Comparison of ENCODE assay signal across 24 mouse cellular contexts in the genomic region with DNA sequence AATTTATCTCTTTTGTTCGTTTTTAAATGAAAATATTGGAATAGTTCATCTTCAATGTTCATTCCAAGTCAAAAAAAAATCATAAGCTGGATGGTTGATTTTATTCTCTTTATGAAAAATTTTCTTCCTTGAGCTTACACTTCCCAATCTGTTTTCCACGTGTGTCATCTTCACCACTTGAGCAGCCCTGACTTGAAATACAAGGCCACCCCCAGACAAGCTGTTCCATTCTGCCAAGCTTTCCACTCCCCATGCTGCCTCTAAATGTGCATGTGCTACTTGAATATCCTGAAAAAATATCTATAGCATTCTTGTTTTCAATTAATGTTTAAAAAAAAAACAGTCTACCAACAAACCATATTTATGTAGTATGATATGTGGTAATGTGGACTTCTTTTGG.
DNase-seq lines count a peak whose midpoint lies in the region; ATAC-seq and TF ChIP-seq lines count a peak whose summit lies in the region.
"Had no signal": no experiment of that assay in that cellular context is flagged by ENCODE, and none has a peak within 500 bp of the region (broad histone marks: within the 10 kb centered on the region; RNA-seq: fewer than 3 reads in every experiment).

No protein-coding gene starts in this region.

- ATAC-seq in erythroblast, adult 5-6 weeks (replicated peaks; ENCODE audit: low FRiP score, poor library complexity, severe bottlenecking): no peak
- ATAC-seq: forebrain, embryonic 16.5 days; inflammation-experienced regulatory T-cells, adult 6 months; midbrain, embryonic 16.5 days had no signal

- intact Hi-C loops in left cerebral cortex, adult 2 months (cut with DNase I): loop anchor here (2.0 to 5.0 kb wide), 4 partner anchors 247 to 637 kb away; no protein-coding TSS in a partner anchor

- no peak for TF ChIP-seq CTCF in left cerebral cortex, adult 2 months (IDR thresholded peaks at IDR 0.05)

- peak; percentile 69 for DNase-seq in layer of hippocampus, adult 11-12 months (ENCODE audit: low spot score)
- DNase-seq in layer of hippocampus, postnatal 10 days (ENCODE audit: low spot score in 2 of 2): no peak
- peak; percentile 62 to 89 for DNase-seq in frontal cortex, postnatal 36 days (ENCODE audit: low spot score in 2 of 2)
- peak; percentile 43 to 49 for DNase-seq in left cerebral cortex, adult 2 months (ENCODE audit: extremely low spot score in 1 of 2, low spot score in 2 of 2)
- DNase-seq in right cerebral cortex, postnatal 14 days: peak; percentile 11
- no peak for DNase-seq in lung, postnatal 14 days
- DNase-seq in embryo, embryonic 9.5 days (ENCODE audit: extremely low spot score): no peak
- DNase-seq: adrenal gland, adult 8-10 months; cerebellum, adult 9-10 months; gastrocnemius, postnatal 25 days; heart, postnatal 10 days; kidney, adult 8-10 months; kidney, postnatal 25 days; lung, adult 18-20 months; thymus, adult 2 months had no signal

- H3K27ac ChIP-seq in left cerebral cortex, adult 2 months: peak overlapping the region; percentile 80
- H3K27ac ChIP-seq: embryonic facial prominence, embryonic 13.5 days; hindbrain, embryonic 12.5 days; limb, embryonic 10.5 days; neural tube, embryonic 15.5 days had no signal

- no peak overlapping the region for H3K4me3 ChIP-seq in left cerebral cortex, adult 2 months
- H3K4me3 ChIP-seq: embryonic facial prominence, embryonic 13.5 days; hindbrain, embryonic 12.5 days; limb, embryonic 10.5 days; megakaryocyte, embryonic 14.5 days; neural tube, embryonic 15.5 days had no signal

Comparison
In these comparisons a context has a peak if more than half of its experiments do, and no peak if none do; other contexts are left out.
1. DNase-seq: peak in layer of hippocampus, adult 11-12 months (single experiment), frontal cortex, postnatal 36 days (2 of 2), left cerebral cortex, adult 2 months (2 of 2) and right cerebral cortex, postnatal 14 days (single experiment); none in layer of hippocampus, postnatal 10 days (0 of 2), lung, postnatal 14 days (single experiment) and embryo, embryonic 9.5 days (single experiment).